Mouse (Mus musculus): ENCODE measurements at regions not wholly inside any gene's neighbourhood (a gene's known extent, or its start where the extent isn't known, plus 50 kb on each side); places are given as distances from the start of the nearest gene placed in this dataset.

- DNase-seq (ENCODE audit: low spot score in 2 of 2): no peak
These were observed 224.7 kb upstream of the Pgrmc2 start for GRCm38 (mm10) chr3:41307400-41308028.

GRCm38 (mm10) chr3:41302805-41303204, 220.0 kb upstream of the Pgrmc2 start:
- no peak for DNase-seq (ENCODE audit: low spot score in 2 of 2)

GRCm38 (mm10) chr3:41298776-41299175, 215.9 kb upstream of the Pgrmc2 start:
- no peak for DNase-seq (ENCODE audit: low spot score in 2 of 2)

- DNase-seq (ENCODE audit: low spot score in 2 of 2): no peak
These were observed 213.4 kb upstream of the Pgrmc2 start for GRCm38 (mm10) chr3:41296152-41296809.

GRCm38 (mm10) chr3:41295150-41295549, 212.3 kb upstream of the Pgrmc2 start:
- DNase-seq (ENCODE audit: low spot score in 2 of 2): no peak

GRCm38 (mm10) chr3:41290535-41291307, 207.9 kb upstream of the Pgrmc2 start:
- no peak for DNase-seq (ENCODE audit: low spot score in 2 of 2)

- no peak for DNase-seq (ENCODE audit: low spot score in 2 of 2)
These were observed 205.9 kb upstream of the Pgrmc2 start for GRCm38 (mm10) chr3:41288735-41289134.

- DNase-seq (ENCODE audit: low spot score in 2 of 2): no peak
These were observed 205.2 kb upstream of the Pgrmc2 start for GRCm38 (mm10) chr3:41288066-41288465.

GRCm38 (mm10) chr3:41285336-41285735, 202.5 kb upstream of the Pgrmc2 start:
- no peak for DNase-seq (ENCODE audit: low spot score in 2 of 2)

- no peak for DNase-seq (ENCODE audit: low spot score in 2 of 2)
These were observed 202.1 kb upstream of the Pgrmc2 start for GRCm38 (mm10) chr3:41284897-41285296.

GRCm38 (mm10) chr3:41282431-41283037, 199.7 kb upstream of the Pgrmc2 start:
- DNase-seq (ENCODE audit: low spot score in 2 of 2): no peak

GRCm38 (mm10) chr3:41276096-41276495, 193.2 kb upstream of the Pgrmc2 start:
- DNase-seq (ENCODE audit: low spot score in 2 of 2): no peak

- DNase-seq (ENCODE audit: low spot score in 2 of 2): no peak
These were observed 185.7 kb upstream of the Pgrmc2 start for GRCm38 (mm10) chr3:41268516-41268915.

GRCm38 (mm10) chr3:41266216-41266615, 183.4 kb upstream of the Pgrmc2 start:
- DNase-seq (ENCODE audit: low spot score in 2 of 2): no peak

- DNase-seq (ENCODE audit: low spot score in 2 of 2): no peak
These were observed 182.6 kb upstream of the Pgrmc2 start for GRCm38 (mm10) chr3:41265399-41265798.

- DNase-seq (ENCODE audit: low spot score in 2 of 2): no peak
These were observed 175.4 kb upstream of the Pgrmc2 start for GRCm38 (mm10) chr3:41258291-41258690.

- no peak for DNase-seq (ENCODE audit: low spot score in 2 of 2)
These were observed 162.1 kb upstream of the Pgrmc2 start for GRCm38 (mm10) chr3:41244960-41245359.

GRCm38 (mm10) chr3:41241856-41242552, 159.2 kb upstream of the Pgrmc2 start:
- no peak for DNase-seq (ENCODE audit: low spot score in 2 of 2)

- no peak for DNase-seq (ENCODE audit: low spot score in 2 of 2)
These were observed 157.0 kb upstream of the Pgrmc2 start for GRCm38 (mm10) chr3:41239801-41240200.

- no peak for DNase-seq (ENCODE audit: low spot score in 2 of 2)
These were observed 156.4 kb upstream of the Pgrmc2 start for GRCm38 (mm10) chr3:41239246-41239645.

- DNase-seq (ENCODE audit: low spot score in 2 of 2): no peak
These were observed 155.2 kb upstream of the Pgrmc2 start for GRCm38 (mm10) chr3:41238046-41238445.
